Mouse (Mus musculus) splenic B cell, adult 2 months (primary cell): ENCODE data around the gene Ribc2.
A peak's percentile ranks its signal among the peaks of the same experiment; 100 is the strongest.

Experiments used
- DNase-seq: peaks from one replicate; pipeline ENCODE4 v3.0.0-alpha.2; 2011; ENCODE audit warnings: low read depth, low spot score
- H3K27me3 ChIP-seq: 2 replicates; pipeline ENCODE4 v1.6.1; 2012; ENCODE audit warnings: mild to moderate bottlenecking, low read length, moderate library complexity, mixed read lengths; ENCODE audit not compliant: control insufficient read depth, poor library complexity, insufficient read depth, severe bottlenecking
- H3K36me3 ChIP-seq: 2 replicates; pipeline ENCODE4 v1.6.1; 2012; ENCODE audit warnings: mild to moderate bottlenecking, low read length, moderate library complexity, mixed read lengths; ENCODE audit not compliant: control insufficient read depth, poor library complexity, insufficient read depth, severe bottlenecking

The Ribc2 gene

GRCm38 (mm10) chr15:85131275-85132192 is at the start of gene Ribc2, which contains the start of gene Smc1b:
Gene Ribc2, plus strand, starts transcription at chr15:85132078.
Gene Smc1b, minus strand, starts transcription at chr15:85131964.
- no peaks in the 10 kb centered on the region for H3K27me3 ChIP-seq
- no peak for DNase-seq
- no peaks in the 10 kb centered on the region for H3K36me3 ChIP-seq

DNA sequence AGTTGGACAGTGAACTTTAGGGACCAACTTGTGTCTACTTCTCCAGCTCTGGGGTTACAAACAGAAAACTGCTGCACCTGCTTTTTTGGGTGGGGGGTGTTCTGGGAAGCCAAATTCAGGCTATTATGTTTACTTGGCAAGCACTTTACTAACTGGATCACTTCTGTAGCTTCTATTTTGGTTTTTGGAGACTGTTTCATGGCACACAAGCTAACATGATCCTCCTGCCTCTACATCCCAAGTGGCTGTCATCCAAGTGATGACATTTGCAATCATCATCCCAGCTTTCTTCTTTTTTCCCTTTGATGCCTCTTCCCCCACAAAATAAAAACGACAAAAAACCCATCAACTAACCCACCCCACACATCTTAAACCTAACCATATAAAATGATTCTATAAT is 46.2 kb upstream of the Ribc2 start:
- no peaks in the 10 kb centered on the region for H3K27me3 ChIP-seq
- no peaks in the 10 kb centered on the region for H3K36me3 ChIP-seq
- no peak for DNase-seq

DNA sequence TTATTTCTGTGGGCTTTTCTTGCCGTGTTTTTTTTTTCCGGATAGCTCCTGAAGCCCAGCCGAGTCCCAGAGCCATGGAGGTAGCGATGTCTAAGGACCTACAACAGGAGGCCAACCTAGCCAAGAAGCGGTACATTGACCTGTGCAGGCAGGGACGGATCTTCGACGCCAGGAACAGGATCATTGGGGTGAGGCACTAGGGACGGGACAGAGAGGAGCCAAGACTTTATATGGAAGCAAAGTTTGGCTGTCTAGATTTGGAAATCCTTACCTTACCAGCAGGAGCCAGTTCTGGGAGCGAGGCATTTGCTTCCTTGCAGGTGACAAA is 279 bp downstream of the Ribc2 start:
- no peak for DNase-seq
- H3K36me3 ChIP-seq: no peaks in the 10 kb centered on the region
- H3K27me3 ChIP-seq: no peaks in the 10 kb centered on the region

DNA sequence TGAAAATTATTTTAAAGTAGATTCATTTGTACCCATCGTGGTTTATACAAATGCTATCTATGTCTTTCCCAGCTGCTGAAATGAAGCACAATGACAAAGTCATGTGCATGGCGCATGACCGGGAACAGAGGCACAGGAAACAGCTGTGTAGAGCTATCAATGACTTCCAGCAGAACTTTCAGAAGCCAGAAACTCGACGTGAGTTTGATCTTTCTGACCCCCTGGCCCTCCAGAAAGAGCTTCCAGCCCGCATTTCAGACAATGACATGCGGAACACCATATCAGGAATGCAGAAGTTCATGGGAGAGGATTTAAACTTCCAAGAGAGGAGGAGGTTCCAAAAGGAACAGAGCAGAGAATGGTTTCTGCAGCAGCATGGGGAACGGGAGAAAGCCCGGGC is 3.3 kb downstream of the Ribc2 start:
- H3K36me3 ChIP-seq: no peaks in the 10 kb centered on the region
- no peak for DNase-seq
- H3K27me3 ChIP-seq: no peaks in the 10 kb centered on the region

- no peak for DNase-seq
- no peaks in the 10 kb centered on the region for H3K27me3 ChIP-seq
- H3K36me3 ChIP-seq: no peaks in the 10 kb centered on the region
Measured at GRCm38 (mm10) chr15:85141290-85141689, 9.4 kb downstream of the Ribc2 start.

DNA sequence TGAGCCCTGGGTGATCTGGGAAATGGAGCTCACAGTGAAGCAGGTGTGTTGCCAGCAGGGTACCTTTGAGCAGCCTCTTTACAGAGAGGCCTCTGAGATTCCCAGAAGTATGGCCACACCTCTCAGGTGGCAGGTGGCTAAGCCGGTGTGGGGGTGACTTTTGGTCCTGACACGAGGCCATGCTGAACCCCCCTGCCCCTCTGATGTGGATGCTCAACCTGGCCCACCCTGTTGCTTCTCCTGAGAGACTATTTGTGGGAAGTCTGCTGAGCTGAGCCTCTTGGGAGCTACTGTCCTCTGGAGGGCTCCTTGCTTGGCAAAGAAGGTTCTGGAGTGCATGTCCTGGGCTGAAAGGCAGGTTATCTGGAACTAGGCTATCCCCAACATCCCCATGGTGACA is 10.6 kb downstream of the Ribc2 start:
- Histone ChIP-seq H3K27me3 (no peaks in the 10 kb centered on the region), H3K36me3 (no peaks in the 10 kb centered on the region)
- DNase-seq: no peak

DNA sequence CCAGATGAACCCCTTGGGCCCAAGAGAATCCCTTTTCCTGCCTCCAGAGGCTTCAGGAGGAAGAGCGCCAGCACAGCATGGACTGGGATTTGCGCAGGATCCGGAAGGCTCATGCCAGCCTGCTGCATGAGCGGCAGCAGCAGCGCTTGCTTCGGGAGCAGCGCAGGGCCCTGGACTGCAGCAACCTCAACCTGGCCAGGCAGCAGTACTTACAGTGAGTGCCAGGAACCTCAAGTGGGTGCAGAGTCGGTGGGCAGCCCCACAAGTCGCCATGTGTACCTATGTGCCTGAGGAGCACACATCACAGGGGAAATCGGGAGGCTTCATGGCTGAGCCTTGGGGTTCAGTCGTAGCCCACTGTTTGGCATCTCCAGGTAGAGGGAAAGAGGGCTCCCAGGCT is 11.3 kb downstream of the Ribc2 start:
- no peaks in the 10 kb centered on the region for H3K27me3 ChIP-seq
- H3K36me3 ChIP-seq: no peaks in the 10 kb centered on the region
- no peak for DNase-seq

GRCm38 (mm10) chr15:85143747-85144146 is 11.9 kb downstream of the Ribc2 start:
- DNase-seq: peak; percentile 5
- no peaks in the 10 kb centered on the region for H3K27me3 ChIP-seq

GRCm38 (mm10) chr15:85144249-85144648 is 12.4 kb downstream of the Ribc2 start:
- no peaks in the 10 kb centered on the region for H3K27me3 ChIP-seq
- no peak for DNase-seq
- H3K36me3 ChIP-seq: no peaks in the 10 kb centered on the region

More at GRCm38 (mm10) chr15:85143747-85144146, 11.9 kb downstream of the Ribc2 start:
- no peaks in the 10 kb centered on the region for H3K36me3 ChIP-seq

DNA sequence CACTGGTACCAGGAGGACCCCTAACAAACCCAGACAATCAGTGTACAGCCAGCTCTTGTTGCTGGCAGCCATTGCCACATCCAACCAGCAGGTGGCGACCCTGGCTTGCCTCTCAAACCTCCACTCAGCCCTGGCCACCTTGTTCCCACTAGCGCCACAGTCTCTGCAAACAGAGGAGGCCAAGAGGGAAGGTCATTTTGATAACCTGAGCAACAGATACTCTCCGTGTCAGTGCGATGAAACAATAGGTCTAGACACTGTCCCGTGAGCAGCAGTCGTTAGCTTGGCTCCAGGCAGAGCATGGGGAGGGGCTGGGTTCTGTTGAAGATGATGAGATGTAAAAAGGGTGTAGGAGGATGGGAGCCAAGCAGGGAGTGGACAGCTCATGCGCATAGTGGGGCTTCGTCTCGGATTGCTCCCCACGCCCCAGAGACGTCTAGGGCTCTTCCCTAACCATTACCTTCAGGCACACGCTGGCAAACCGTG is 19.6 kb downstream of the Ribc2 start:
- Histone ChIP-seq H3K36me3 (no peaks in the 10 kb centered on the region), H3K27me3 (no peaks in the 10 kb centered on the region)
- peak; percentile 35 for DNase-seq

DNA sequence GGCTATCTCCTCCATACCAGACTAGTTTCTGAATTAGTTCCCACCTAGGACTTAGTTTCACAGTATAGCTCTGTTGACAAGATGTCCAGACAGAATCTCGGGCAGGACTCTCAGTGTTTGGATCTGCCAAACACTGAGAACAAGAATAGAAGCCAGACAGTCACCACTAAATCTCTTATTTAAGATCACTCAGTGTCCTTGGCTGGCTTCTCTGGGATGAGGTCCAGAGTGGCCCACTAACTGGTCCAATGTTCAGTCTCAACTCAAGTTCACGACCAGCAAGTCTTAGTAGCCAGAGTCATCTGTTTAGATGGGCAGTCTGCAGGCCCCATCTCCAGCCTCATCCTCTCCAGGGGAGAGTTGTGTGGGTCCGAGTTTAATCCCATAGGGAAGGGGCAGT is 20.7 kb downstream of the Ribc2 start:
- DNase-seq: no peak
- H3K36me3 ChIP-seq: no peaks in the 10 kb centered on the region
- H3K27me3 ChIP-seq: no peaks in the 10 kb centered on the region

DNA sequence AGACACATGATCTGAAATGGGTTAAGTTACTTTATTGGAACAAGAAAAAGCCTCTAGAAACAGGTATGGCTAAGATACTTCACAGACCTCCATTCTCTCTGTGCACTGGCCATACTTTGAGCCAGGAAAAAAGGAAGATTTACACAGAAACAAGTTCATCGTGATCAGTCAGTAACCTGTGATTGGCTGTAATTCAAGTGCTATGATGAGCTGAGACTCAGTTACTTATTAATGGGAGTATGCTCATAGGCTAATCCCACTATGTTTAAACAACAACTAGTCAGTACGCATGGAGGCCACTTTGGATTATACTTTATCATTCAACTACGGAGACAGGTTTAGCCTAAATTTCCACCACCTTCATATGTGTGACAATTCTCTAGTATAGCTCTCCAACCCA is 22.2 kb downstream of the Ribc2 start:
- DNase-seq: no peak
- Histone ChIP-seq H3K27me3 (no peaks in the 10 kb centered on the region), H3K36me3 (no peaks in the 10 kb centered on the region)

DNA sequence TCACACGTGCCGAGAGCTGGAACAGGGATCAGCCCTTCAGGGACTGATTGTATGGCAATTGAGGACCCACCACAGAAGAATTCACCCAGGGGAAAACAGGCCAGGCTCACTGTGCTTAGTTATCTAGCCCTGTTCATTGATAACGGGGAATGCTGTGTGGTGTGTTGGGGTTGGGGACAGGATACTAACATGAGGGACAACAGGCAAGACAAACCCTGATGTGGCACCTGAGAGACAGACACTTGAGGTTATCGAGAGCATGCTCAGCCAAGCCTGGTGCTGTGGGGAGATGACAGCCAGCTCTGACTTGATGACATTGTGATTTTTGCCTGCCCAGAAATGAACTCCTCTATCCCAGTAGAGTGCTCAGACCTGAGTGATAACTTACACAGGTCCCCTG is 24.3 kb downstream of the Ribc2 start:
- Histone ChIP-seq H3K36me3 (no peaks in the 10 kb centered on the region), H3K27me3 (no peaks in the 10 kb centered on the region)
- no peak for DNase-seq

- DNase-seq: no peak
- no peaks in the 10 kb centered on the region for H3K27me3 ChIP-seq
- H3K36me3 ChIP-seq: no peaks in the 10 kb centered on the region
Measured at GRCm38 (mm10) chr15:85161416-85161815, 29.5 kb downstream of the Ribc2 start.

- DNase-seq: no peak
- Histone ChIP-seq H3K36me3 (no peaks in the 10 kb centered on the region), H3K27me3 (no peaks in the 10 kb centered on the region)
Measured at GRCm38 (mm10) chr15:85162693-85163663, 31.1 kb downstream of the Ribc2 start.
